In the genomic region with DNA sequence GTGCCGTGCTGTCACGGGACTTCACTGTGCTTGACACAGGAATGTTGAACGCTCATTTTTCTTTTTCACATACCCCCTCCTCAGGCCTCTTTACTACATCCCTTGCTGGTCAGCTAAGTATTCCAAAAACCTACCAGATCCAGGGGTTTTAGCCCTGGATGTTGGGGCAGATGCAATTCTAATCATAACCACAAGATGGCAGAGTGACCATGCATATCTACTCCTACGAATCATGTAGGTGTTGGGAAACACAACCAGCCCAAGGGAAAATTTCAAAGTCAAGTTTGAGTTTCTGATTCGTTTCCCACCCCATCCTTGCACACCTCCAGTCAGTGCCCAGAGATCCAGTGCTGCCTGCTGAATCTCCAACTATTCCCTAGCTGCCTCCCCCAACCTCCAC, we compare ENCODE assay signal across 10 mouse cellular contexts. TPM values are rescaled to one million over a fixed set of nuclear protein-coding genes. Genes with fewer than 3 reads are reported as not detected.
DNase-seq lines count a peak whose midpoint lies in the region; ATAC-seq and TF ChIP-seq lines count a peak whose summit lies in the region.
"Had no signal": no experiment of that assay in that cellular context is flagged by ENCODE, and none has a peak within 500 bp of the region (broad histone marks: within the 10 kb centered on the region; RNA-seq: fewer than 3 reads in every experiment).

No protein-coding gene starts in this region.

- peak; percentile 46 to 54 for DNase-seq in urinary bladder, postnatal 36 days (ENCODE audit: low spot score in 2 of 2)
- no peak for DNase-seq in urinary bladder, adult 18-20 months (ENCODE audit: low spot score in 2 of 2)
- DNase-seq in cerebellum, postnatal 10 days: peak; percentile 67 to 78
- DNase-seq in gastrocnemius, adult 8-10 months (ENCODE audit: low spot score in 2 of 2): peak; percentile 19 to 37
- peak; percentile 58 to 72 for DNase-seq in kidney, adult 8-10 months
- peak; percentile 40 for DNase-seq in liver
- DNase-seq in midbrain, postnatal 0 days (ENCODE audit: low spot score): peak; percentile 77
- peak; percentile 55 for DNase-seq in yolk sac, embryonic 10.5 days (ENCODE audit: low spot score)

- no peaks in the 10 kb centered on the region for H3K9me3 ChIP-seq in midbrain, postnatal 0 days (ENCODE audit: low read length)
- H3K9me3 ChIP-seq: neural tube, embryonic 12.5 days had no signal

- no peak overlapping the region for H3K4me3 ChIP-seq in midbrain, postnatal 0 days (ENCODE audit: low read depth, low read length)
- H3K4me3 ChIP-seq: neural tube, embryonic 12.5 days had no signal

- peaks cover 21% of the 10 kb centered on the region for H3K36me3 ChIP-seq in midbrain, postnatal 0 days (ENCODE audit: insufficient read depth, low read length)

- H3K27ac ChIP-seq in midbrain, postnatal 0 days (ENCODE audit: low read depth, low read length): no peak overlapping the region
- H3K27ac ChIP-seq: neural tube, embryonic 12.5 days had no signal

- peak; percentile 90 for TF ChIP-seq CTCF in midbrain, postnatal 0 days (IDR thresholded peaks at IDR 0.05)

- no peak for ATAC-seq in midbrain, postnatal 0 days (ENCODE audit: low FRiP score)

- no peaks in the 10 kb centered on the region for H3K27me3 ChIP-seq in midbrain, postnatal 0 days (ENCODE audit: insufficient read depth, low read length)
- H3K27me3 ChIP-seq: neural tube, embryonic 12.5 days had no signal

- H3K9ac ChIP-seq in midbrain, postnatal 0 days (replicated peaks; ENCODE audit: low read length, poor library complexity, severe bottlenecking): no peak overlapping the region
- H3K9ac ChIP-seq: neural tube, embryonic 12.5 days had no signal

- H3K4me1 ChIP-seq in midbrain, postnatal 0 days (ENCODE audit: insufficient read depth, low read length): no peaks in the 10 kb centered on the region

- no peak overlapping the region for H3K4me2 ChIP-seq in midbrain, postnatal 0 days (ENCODE audit: low read depth, low read length, poor library complexity, severe bottlenecking)

- WGBS in midbrain, postnatal 0 days: 23% methylated on average over 5 of the region's 5 CpGs

RNA-seq across cellular contexts. Expression of a gene that starts 28.6 kb away (rescaled TPM):
- total RNA-seq in gastrocnemius, adult 8-10 months (2022): 100 to 1,000 TPM; 284 to 461 (median 369) TPM
- 89.8 and 103 TPM in 2 replicates for total RNA-seq in midbrain, postnatal 0 days (2014; rRNA removed)
- 121 and 129 TPM in 2 replicates for polyA plus RNA-seq in midbrain, postnatal 0 days (2015; fragmentation: Nextera tagmentation; extraction: Ambion mirVana)

RNA-seq across cellular contexts. Expression of a gene that starts 55.6 kb away (rescaled TPM):
- total RNA-seq in gastrocnemius, adult 8-10 months (2022): under 1 TPM in 3 of 4 experiments, not detected in 1; 0.07 to 0.11 (median 0.08) TPM
- total RNA-seq in midbrain, postnatal 0 days (2014; rRNA removed): 7.5 and 9.7 TPM in 2 replicates
- polyA plus RNA-seq in midbrain, postnatal 0 days (2015; fragmentation: Nextera tagmentation; extraction: Ambion mirVana): 2.7 and 3.3 TPM in 2 replicates
- polyA plus RNA-seq: erythroblast, embryonic 14.5 days had no signal

Comparison
In these comparisons a context has a peak if more than half of its experiments do, and no peak if none do; other contexts are left out.
1. DNase-seq: peak in urinary bladder, postnatal 36 days (2 of 2), cerebellum, postnatal 10 days (2 of 2), gastrocnemius, adult 8-10 months (2 of 2), kidney, adult 8-10 months (2 of 2), liver (single experiment), midbrain, postnatal 0 days (single experiment) and yolk sac, embryonic 10.5 days (single experiment); none in urinary bladder, adult 18-20 months (0 of 2).